Mouse (Mus musculus) liver, embryonic 16.5 days (tissue): ENCODE data around the gene Vmn2r109. TPM values are rescaled to one million over a fixed set of nuclear protein-coding genes. Genes with fewer than 3 reads are reported as not detected.
"Not testable (repeated sequence)": the region's sequence is repeated elsewhere in the genome, so short reads cannot be mapped to it uniquely, and the experiment has no call there.

Experiments used
- ATAC-seq: fragments of 200-750 bp; cut with Nextera tagmentation; 2 replicates; pipeline ENCODE4 v1.8.0; 2017; ENCODE audit warnings: low read depth, mild to moderate bottlenecking, moderate number of reproducible peaks, moderate library complexity
- H3K27ac ChIP-seq: fragments of 300-500 bp; sonication (generic); 2 replicates; pipeline ENCODE4 v1.5.1; 2014; ENCODE audit warnings: mild to moderate bottlenecking, low read length
- H3K27me3 ChIP-seq: fragments of 300-500 bp; sonication (generic); 2 replicates; pipeline ENCODE4 v1.6.1; 2014; ENCODE audit warnings: low read depth, low read length, mixed read lengths; ENCODE audit not compliant: control insufficient read depth, insufficient read depth
- H3K36me3 ChIP-seq: fragments of 300-500 bp; sonication (generic); 2 replicates; pipeline ENCODE4 v1.6.1; 2014; ENCODE audit warnings: mild to moderate bottlenecking; ENCODE audit not compliant: control insufficient read depth, insufficient read depth
- H3K4me1 ChIP-seq: fragments of 300-500 bp; sonication (generic); 2 replicates; pipeline ENCODE4 v1.6.1; 2014; ENCODE audit warnings: low read depth, low read length, mixed read lengths; ENCODE audit not compliant: control insufficient read depth
- H3K4me2 ChIP-seq: fragments of 300-500 bp; sonication (generic); 2 replicates; pipeline ENCODE4 v1.6.1; 2014; ENCODE audit warnings: low read depth, low read length, mixed read lengths
- H3K4me3 ChIP-seq: fragments of 300-500 bp; sonication (generic); 2 replicates; pipeline ENCODE4 v1.5.1; 2014; ENCODE audit warnings: low read depth, mild to moderate bottlenecking, low read length
- H3K9ac ChIP-seq: fragments of 300-500 bp; sonication (generic); 2 replicates; pipeline ENCODE4 v1.6.1; 2014; ENCODE audit warnings: low read depth, low read length
- H3K9me3 ChIP-seq: fragments of 300-500 bp; sonication (generic); replicated peaks from 2 replicates; pipeline ENCODE4 v1.6.1; 2016; ENCODE audit warnings: low read length; ENCODE audit not compliant: control insufficient read depth
- WGBS: fragments of 180-500 bp; shearing (Covaris S2); extraction: QIAGEN DNeasy Blood & Tissue Kit; methylation state at CpG from one replicate; pipeline ENCODE4 v1.1.7; 2014; ENCODE audit not compliant: insufficient replicate concordance; 5-methylcytosine and 5-hydroxymethylcytosine counted together
- polyA plus RNA-seq: library from polyadenylated mRNA; unstranded; fragments of >200 nt; fragmentation: Nextera tagmentation; extraction: Ambion mirVana; gene quantifications from 2 replicates; pipeline ENCODE4 v1.2.1, GENCODE M21; 2015

The Vmn2r109 gene
- polyA plus RNA-seq: not detected in 2 replicates

DNA sequence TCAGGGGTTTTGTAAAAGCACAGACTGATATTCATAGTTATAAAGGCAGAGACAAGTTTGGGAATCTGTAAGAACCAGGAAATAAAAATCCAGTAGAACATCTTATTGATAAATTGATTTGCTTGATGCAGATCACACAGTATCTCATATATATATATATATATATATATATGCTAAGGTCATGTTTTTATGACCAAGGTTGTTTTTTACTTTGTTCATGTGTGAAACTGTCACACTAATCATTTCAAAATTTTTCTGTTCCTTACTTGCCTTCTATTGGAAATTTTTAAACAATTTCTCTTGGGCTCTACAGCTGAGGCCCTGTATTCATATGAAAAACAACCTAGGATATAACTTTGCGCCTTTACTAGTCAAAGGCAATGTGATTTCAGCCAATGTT is at the start of gene Vmn2r109:
Gene Vmn2r109 (minus strand): TSS at position 101 of the 400 bp plus-strand sequence.
- no peak within 1 kb of the TSS for H3K27ac ChIP-seq
- H3K4me2 ChIP-seq: no peak within 1 kb of the TSS
- no peak for ATAC-seq
- no peaks in the 10 kb centered on the region for H3K4me1 ChIP-seq
- H3K9me3 ChIP-seq: no peaks in the 10 kb centered on the region
- 57% methylated on average over 1 of the region's 1 CpGs for WGBS
- H3K27me3 ChIP-seq: no peaks in the 10 kb centered on the region
- no peak within 1 kb of the TSS for H3K4me3 ChIP-seq
- H3K36me3 ChIP-seq: no peaks in the 10 kb centered on the region
- H3K9ac ChIP-seq: no peak within 1 kb of the TSS

- WGBS: 17% methylated on average over 1 of the region's 1 CpGs
- Histone ChIP-seq H3K9me3 (no peaks in the 10 kb centered on the region), H3K27me3 (no peaks in the 10 kb centered on the region), H3K4me3 (no peak within 1 kb of the TSS), H3K4me1 (no peaks in the 10 kb centered on the region), H3K36me3 (no peaks in the 10 kb centered on the region), H3K4me2 (no peak within 1 kb of the TSS), H3K9ac (no peak within 1 kb of the TSS), H3K27ac (no peak within 1 kb of the TSS)
- no peak for ATAC-seq
Observed at GRCm38 (mm10) chr17:20596323-20596722, 31.8 kb upstream of the Vmn2r109 start, which contains the start of gene Vmn2r110. Vmn2r110 (minus strand) TSS chr17:20596423.

- H3K9ac ChIP-seq, H3K9me3 ChIP-seq, H3K27me3 ChIP-seq, H3K27ac ChIP-seq, H3K4me1 ChIP-seq, H3K36me3 ChIP-seq, ATAC-seq, H3K4me2 ChIP-seq, H3K4me3 ChIP-seq: not testable (repeated sequence)
Observed at GRCm38 (mm10) chr17:20508247-20508646, 56.3 kb downstream of the Vmn2r109 start.

DNA sequence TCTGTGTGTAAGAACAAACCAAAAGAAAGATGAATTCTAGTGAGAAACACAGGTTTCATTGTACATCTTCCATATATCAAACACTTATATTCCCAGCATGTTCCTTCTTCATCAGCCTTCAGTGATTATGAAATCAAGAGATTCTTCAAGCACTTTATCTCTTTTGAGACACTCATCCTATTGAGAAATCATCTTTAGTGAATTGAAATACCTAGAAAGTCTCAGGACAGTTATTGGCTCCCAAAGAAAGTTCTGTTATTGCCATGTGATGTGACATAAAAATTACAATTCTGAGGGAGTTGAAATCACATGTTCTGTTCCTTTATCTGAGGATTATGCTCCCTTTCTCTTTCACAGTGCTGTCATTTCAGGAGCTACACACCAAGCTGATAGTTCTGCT is 66.7 kb downstream of the Vmn2r109 start, which contains the start of gene Vmn1r225:
Gene Vmn1r225 (plus strand): TSS at position 301 of the 400 bp plus-strand sequence.
- no peak within 1 kb of the TSS for H3K27ac ChIP-seq
- H3K4me2 ChIP-seq: no peak within 1 kb of the TSS
- H3K27me3 ChIP-seq: no peaks in the 10 kb centered on the region
- no peaks in the 10 kb centered on the region for H3K36me3 ChIP-seq
- H3K9me3 ChIP-seq: no peaks in the 10 kb centered on the region
- H3K4me1 ChIP-seq: no peaks in the 10 kb centered on the region
- H3K9ac ChIP-seq: no peak within 1 kb of the TSS
- no peak within 1 kb of the TSS for H3K4me3 ChIP-seq
- no peak for ATAC-seq

Other genes with a start within 250 kb of the Vmn2r109 start
- not detected in 2 replicates for gene Vmn2r107, start 219.5 kb downstream of the Vmn2r109 start, polyA plus RNA-seq
- not detected in 2 replicates for gene Vmn1r224, start 150.6 kb downstream of the Vmn2r109 start, polyA plus RNA-seq
- gene Vmn2r108, start 83.4 kb downstream of the Vmn2r109 start, polyA plus RNA-seq: not detected in 2 replicates
- gene Vmn1r225, start 66.6 kb downstream of the Vmn2r109 start, polyA plus RNA-seq: not detected in 2 replicates
- gene Vmn2r110, start 31.7 kb upstream of the Vmn2r109 start, polyA plus RNA-seq: not detected in 2 replicates
- not detected in 2 replicates for gene Fpr-rs3, start 60.1 kb upstream of the Vmn2r109 start, polyA plus RNA-seq
- gene Vmn1r226, start 118.1 kb upstream of the Vmn2r109 start, polyA plus RNA-seq: not detected in 2 replicates
- gene Vmn1r227, start 165.1 kb upstream of the Vmn2r109 start, polyA plus RNA-seq: not detected in 2 replicates
- gene Vmn1r228, start 221.4 kb upstream of the Vmn2r109 start, polyA plus RNA-seq: not detected in 2 replicates
- gene Vmn1r229, start 246.8 kb upstream of the Vmn2r109 start, polyA plus RNA-seq: not detected in 2 replicates